Mouse (Mus musculus): ENCODE results near the gene Dennd2a.

Dennd2a gene

GRCm38 (mm10) chr6:39557723-39558261 is at the start of gene Dennd2a:
Dennd2a (minus strand) TSS chr6:39557867.
- no peak for DNase-seq (ENCODE audit: low read depth, low spot score)

GRCm38 (mm10) chr6:39607365-39607764 is 49.7 kb upstream of the Dennd2a start:
- DNase-seq (ENCODE audit: low read depth, low spot score), result no peak

- no peak for DNase-seq (ENCODE audit: low read depth, low spot score)
Measured at GRCm38 (mm10) chr6:39606862-39607261, 49.2 kb upstream of the Dennd2a start.

GRCm38 (mm10) chr6:39606056-39606455 is 48.4 kb upstream of the Dennd2a start:
- no peak for DNase-seq (ENCODE audit: low read depth, low spot score)

- DNase-seq (ENCODE audit: low read depth, low spot score), result no peak
Measured at GRCm38 (mm10) chr6:39604565-39604964, 46.9 kb upstream of the Dennd2a start.

GRCm38 (mm10) chr6:39601828-39602227 is 44.2 kb upstream of the Dennd2a start:
- DNase-seq (ENCODE audit: low read depth, low spot score), result no peak

GRCm38 (mm10) chr6:39600851-39601250 is 43.2 kb upstream of the Dennd2a start:
- no peak for DNase-seq (ENCODE audit: low read depth, low spot score)

- DNase-seq (ENCODE audit: low read depth, low spot score), result peak; percentile 97
Measured at GRCm38 (mm10) chr6:39592401-39593214, 34.9 kb upstream of the Dennd2a start, which contains the start of gene Ndufb2. Ndufb2 (plus strand) TSS chr6:39592574.

GRCm38 (mm10) chr6:39591481-39591880 is 33.8 kb upstream of the Dennd2a start:
- DNase-seq (ENCODE audit: low read depth, low spot score), result no peak

- no peak for DNase-seq (ENCODE audit: low read depth, low spot score)
Measured at GRCm38 (mm10) chr6:39585517-39585916, 27.9 kb upstream of the Dennd2a start, which contains the start of gene Gm42420. Gm42420 (plus strand) TSS chr6:39585753.

GRCm38 (mm10) chr6:39581087-39581784 is 23.6 kb upstream of the Dennd2a start:
- DNase-seq (ENCODE audit: low read depth, low spot score), result no peak

GRCm38 (mm10) chr6:39580558-39580957 is 22.9 kb upstream of the Dennd2a start:
- DNase-seq (ENCODE audit: low read depth, low spot score), result no peak

GRCm38 (mm10) chr6:39579552-39579951 is 21.9 kb upstream of the Dennd2a start:
- peak; percentile 29 for DNase-seq (ENCODE audit: low read depth, low spot score)

- DNase-seq (ENCODE audit: low read depth, low spot score), result no peak
Measured at GRCm38 (mm10) chr6:39574951-39575350, 17.3 kb upstream of the Dennd2a start.

- DNase-seq (ENCODE audit: low read depth, low spot score), result no peak
Measured at GRCm38 (mm10) chr6:39574555-39574869, 16.8 kb upstream of the Dennd2a start.

- DNase-seq (ENCODE audit: low read depth, low spot score), result peak; percentile 80
Measured at GRCm38 (mm10) chr6:39573791-39574554, 16.3 kb upstream of the Dennd2a start, which contains the start of gene Adck2. Adck2 (plus strand) TSS chr6:39573873.

GRCm38 (mm10) chr6:39570426-39570825 is 12.8 kb upstream of the Dennd2a start:
- DNase-seq (ENCODE audit: low read depth, low spot score), result no peak

- DNase-seq (ENCODE audit: low read depth, low spot score), result no peak
Measured at GRCm38 (mm10) chr6:39567528-39567927, 9.9 kb upstream of the Dennd2a start.

- DNase-seq (ENCODE audit: low read depth, low spot score), result peak; percentile 79
Measured at GRCm38 (mm10) chr6:39562166-39563015, 4.7 kb upstream of the Dennd2a start.

- DNase-seq (ENCODE audit: low read depth, low spot score), result no peak
Measured at GRCm38 (mm10) chr6:39559276-39559939, 1.7 kb upstream of the Dennd2a start.
